Mouse (Mus musculus): ENCODE measurements around the gene Kif16b. TPM values are rescaled to one million over a fixed set of nuclear protein-coding genes. Genes with fewer than 3 reads are reported as not detected.

Gene Kif16b
- total and polyA plus RNA-seq, 3 experiments = 3.9 to 17.6 (median 17.2) TPM

GRCm38 (mm10) chr2:142619926-142620325, 281.4 kb downstream of the Kif16b start:
- peaks cover 4% of the 10 kb centered on the region for H3K36me3 ChIP-seq (replicated peaks)
- no peak for ATAC-seq (ENCODE audit: extremely low read depth, insufficient number of reproducible peaks, low FRiP score, poor library complexity, severe bottlenecking)

GRCm38 (mm10) chr2:142614535-142614934, 286.8 kb downstream of the Kif16b start:
- H3K27me3 ChIP-seq (ENCODE audit: insufficient read depth, low read length) = no peaks in the 10 kb centered on the region
- DNase-seq (ENCODE audit: low spot score) = no peak
- TF ChIP-seq POLR2AphosphoS5 (IDR thresholded peaks at IDR 0.05; ENCODE audit: insufficient replicate concordance, low read depth, low read length) = no peak
- no peak for TF ChIP-seq TAL1 (conservative IDR thresholded peaks at IDR 0.05; ENCODE audit: low read depth, low read length)
- TF ChIP-seq GATA1 (IDR thresholded peaks at IDR 0.05; ENCODE audit: borderline replicate concordance, low read length) = no peak
- TF ChIP-seq CTCF (IDR thresholded peaks at IDR 0.05; ENCODE audit: low read depth, low read length) = no peak
- H3K4me1 ChIP-seq (ENCODE audit: insufficient read depth, low read depth, low read length) = no peaks in the 10 kb centered on the region
- ATAC-seq (ENCODE audit: extremely low read depth, insufficient number of reproducible peaks, low FRiP score, poor library complexity, severe bottlenecking) = no peak
- H3K36me3 ChIP-seq (replicated peaks) = peaks cover 3% of the 10 kb centered on the region
- no peak overlapping the region for H3K4me3 ChIP-seq (ENCODE audit: low read depth, low read length)
- H3K9me3 ChIP-seq (replicated peaks) = no peaks in the 10 kb centered on the region

More at GRCm38 (mm10) chr2:142619926-142620325, 281.4 kb downstream of the Kif16b start:
- Histone ChIP-seq H3K9me3 (replicated peaks) (no peaks in the 10 kb centered on the region), H3K27me3 (ENCODE audit: insufficient read depth, low read length) (no peaks in the 10 kb centered on the region), H3K4me3 (ENCODE audit: low read depth, low read length) (no peak overlapping the region), H3K4me1 (ENCODE audit: insufficient read depth, low read depth, low read length) (no peaks in the 10 kb centered on the region)
- no peak for TF ChIP-seq GATA1 (IDR thresholded peaks at IDR 0.05; ENCODE audit: borderline replicate concordance, low read length)
- TF ChIP-seq GATA2 (IDR thresholded peaks at IDR 0.05; ENCODE audit: borderline replicate concordance, low read depth, low read length) = no peak
- TF ChIP-seq CTCF (IDR thresholded peaks at IDR 0.05; ENCODE audit: low read depth, low read length) = no peak
- TF ChIP-seq TAL1 (conservative IDR thresholded peaks at IDR 0.05; ENCODE audit: low read depth, low read length) = no peak
- TF ChIP-seq POLR2AphosphoS5 (IDR thresholded peaks at IDR 0.05; ENCODE audit: insufficient replicate concordance, low read depth, low read length) = no peak
- DNase-seq (ENCODE audit: low spot score) = no peak

GRCm38 (mm10) chr2:142612359-142612953, 288.9 kb downstream of the Kif16b start:
- Histone ChIP-seq H3K36me3 (replicated peaks) (no peaks in the 10 kb centered on the region), H3K27me3 (ENCODE audit: insufficient read depth, low read length) (no peaks in the 10 kb centered on the region), H3K4me1 (ENCODE audit: insufficient read depth, low read depth, low read length) (no peaks in the 10 kb centered on the region), H3K4me3 (ENCODE audit: low read depth, low read length) (no peak overlapping the region), H3K9me3 (replicated peaks) (no peaks in the 10 kb centered on the region; the same call in 1 of the 2 replicates)
- DNase-seq (ENCODE audit: low spot score) (no peak), ATAC-seq (ENCODE audit: extremely low read depth, insufficient number of reproducible peaks, low FRiP score, poor library complexity, severe bottlenecking) (no peak)
- TF ChIP-seq POLR2AphosphoS5 (IDR thresholded peaks at IDR 0.05; ENCODE audit: insufficient replicate concordance, low read depth, low read length) (no peak), TAL1 (conservative IDR thresholded peaks at IDR 0.05; ENCODE audit: low read depth, low read length) (no peak), GATA1 (IDR thresholded peaks at IDR 0.05; ENCODE audit: borderline replicate concordance, low read length) (no peak), CTCF (IDR thresholded peaks at IDR 0.05; ENCODE audit: low read depth, low read length) (no peak), GATA2 (IDR thresholded peaks at IDR 0.05; ENCODE audit: borderline replicate concordance, low read depth, low read length) (no peak)

GRCm38 (mm10) chr2:142611113-142611512, 290.2 kb downstream of the Kif16b start:
- Histone ChIP-seq H3K9me3 (replicated peaks) (no peaks in the 10 kb centered on the region; the same call in 1 of the 2 replicates), H3K4me3 (ENCODE audit: low read depth, low read length) (no peak overlapping the region)
- peak; percentile 63 for ATAC-seq (ENCODE audit: extremely low read depth, insufficient number of reproducible peaks, low FRiP score, poor library complexity, severe bottlenecking)

GRCm38 (mm10) chr2:142610206-142610605, 291.1 kb downstream of the Kif16b start:
- Histone ChIP-seq H3K27me3 (ENCODE audit: insufficient read depth, low read length) (no peaks in the 10 kb centered on the region), H3K4me1 (ENCODE audit: insufficient read depth, low read depth, low read length) (no peaks in the 10 kb centered on the region), H3K9me3 (replicated peaks) (no peaks in the 10 kb centered on the region; the same call in 1 of the 2 replicates), H3K36me3 (replicated peaks) (no peaks in the 10 kb centered on the region), H3K4me3 (ENCODE audit: low read depth, low read length) (no peak overlapping the region)
- DNase-seq (ENCODE audit: low spot score) (no peak), ATAC-seq (ENCODE audit: extremely low read depth, insufficient number of reproducible peaks, low FRiP score, poor library complexity, severe bottlenecking) (no peak)
- TF ChIP-seq GATA2 (IDR thresholded peaks at IDR 0.05; ENCODE audit: borderline replicate concordance, low read depth, low read length) (no peak), TAL1 (conservative IDR thresholded peaks at IDR 0.05; ENCODE audit: low read depth, low read length) (no peak), CTCF (IDR thresholded peaks at IDR 0.05; ENCODE audit: low read depth, low read length) (no peak), GATA1 (IDR thresholded peaks at IDR 0.05; ENCODE audit: borderline replicate concordance, low read length) (no peak), POLR2AphosphoS5 (IDR thresholded peaks at IDR 0.05; ENCODE audit: insufficient replicate concordance, low read depth, low read length) (no peak)

More at GRCm38 (mm10) chr2:142611113-142611512, 290.2 kb downstream of the Kif16b start:
- H3K4me1 ChIP-seq (ENCODE audit: insufficient read depth, low read depth, low read length) = no peaks in the 10 kb centered on the region
- DNase-seq (ENCODE audit: low spot score) = peak; percentile 2
- H3K36me3 ChIP-seq (replicated peaks) = no peaks in the 10 kb centered on the region
- H3K27me3 ChIP-seq (ENCODE audit: insufficient read depth, low read length) = no peaks in the 10 kb centered on the region
- TF ChIP-seq TAL1 (conservative IDR thresholded peaks at IDR 0.05; ENCODE audit: low read depth, low read length) (no peak), CTCF (IDR thresholded peaks at IDR 0.05; ENCODE audit: low read depth, low read length) (0 out of 2 replicates have a peak, but pooled peaks have one; percentile 7)

GRCm38 (mm10) chr2:142608778-142609177, 292.6 kb downstream of the Kif16b start:
- H3K4me1 ChIP-seq (ENCODE audit: insufficient read depth, low read depth, low read length) = no peaks in the 10 kb centered on the region
- TF ChIP-seq GATA1 (IDR thresholded peaks at IDR 0.05; ENCODE audit: borderline replicate concordance, low read length) (no peak), POLR2AphosphoS5 (IDR thresholded peaks at IDR 0.05; ENCODE audit: insufficient replicate concordance, low read depth, low read length) (no peak), TAL1 (conservative IDR thresholded peaks at IDR 0.05; ENCODE audit: low read depth, low read length) (no peak), CTCF (IDR thresholded peaks at IDR 0.05; ENCODE audit: low read depth, low read length) (no peak), GATA2 (IDR thresholded peaks at IDR 0.05; ENCODE audit: borderline replicate concordance, low read depth, low read length) (no peak)
- H3K9me3 ChIP-seq (replicated peaks) = peaks cover 3% of the 10 kb centered on the region; the same call in 1 of the 2 replicates
- no peak overlapping the region for H3K4me3 ChIP-seq (ENCODE audit: low read depth, low read length)
- DNase-seq (ENCODE audit: low spot score) (no peak), ATAC-seq (ENCODE audit: extremely low read depth, insufficient number of reproducible peaks, low FRiP score, poor library complexity, severe bottlenecking) (no peak)
- no peaks in the 10 kb centered on the region for H3K27me3 ChIP-seq (ENCODE audit: insufficient read depth, low read length)
- H3K36me3 ChIP-seq (replicated peaks) = no peaks in the 10 kb centered on the region

Measured in G1E (cell line).